Mouse (Mus musculus): ENCODE results near the gene Hist1h2af. TPM values are rescaled to one million over a fixed set of nuclear protein-coding genes. Genes with fewer than 3 reads are reported as not detected.
"Not testable (repeated sequence)": the region's sequence is repeated elsewhere in the genome, so short reads cannot be mapped to it uniquely, and the experiment has no call there.

Gene Hist1h2af
- polyA plus RNA-seq, 1 experiment from 2014 or later: 2.8 TPM

- Histone ChIP-seq H3K36me3 (no peaks in the 10 kb centered on the region), H3K4me2 (replicated peaks) (peak overlapping the region; percentile 82), H3K27ac (replicated peaks) (peak overlapping the region; percentile 99), H3K9me3 (no peaks in the 10 kb centered on the region), H3K4me3 (peak overlapping the region; percentile 58), H3K27me3 (no peaks in the 10 kb centered on the region), H3K9ac (replicated peaks) (peak overlapping the region; percentile 78), H3K4me1 (peaks cover 52% of the 10 kb centered on the region)
- 23% methylated on average over 2 of the region's 2 CpGs for WGBS
- no peak for ATAC-seq (replicated peaks)
Observed at GRCm38 (mm10) chr13:23529480-23530165, 4.1 kb upstream of the Hist1h2af start.

GRCm38 (mm10) chr13:23530181-23530900 lies 3.4 kb upstream of the Hist1h2af start:
- Histone ChIP-seq H3K4me3 (peak overlapping the region; percentile 58), H3K36me3 (no peaks in the 10 kb centered on the region), H3K9me3 (no peaks in the 10 kb centered on the region), H3K27me3 (no peaks in the 10 kb centered on the region), H3K4me2 (replicated peaks) (peak overlapping the region; percentile 82), H3K9ac (replicated peaks) (peak overlapping the region; percentile 78), H3K27ac (replicated peaks) (peak overlapping the region; percentile 99), H3K4me1 (peaks cover 52% of the 10 kb centered on the region)
- under 1% methylated on average over 20 of the region's 20 CpGs for WGBS
- ATAC-seq (replicated peaks): no peak

- Histone ChIP-seq H3K9ac (replicated peaks) (peak within 1 kb of the TSS; percentile 78), H3K27me3 (no peaks in the 10 kb centered on the region), H3K4me2 (replicated peaks) (peak within 1 kb of the TSS; percentile 82), H3K36me3 (no peaks in the 10 kb centered on the region), H3K27ac (replicated peaks) (peak within 1 kb of the TSS; percentile 99), H3K9me3 (no peaks in the 10 kb centered on the region), H3K4me3 (peak within 1 kb of the TSS; percentile 58), H3K4me1 (peaks cover 53% of the 10 kb centered on the region)
- peak; percentile 88 for ATAC-seq (replicated peaks)
- under 1% methylated on average over 61 of the region's 70 CpGs for WGBS
Observed at GRCm38 (mm10) chr13:23530901-23531875, 2.5 kb upstream of the Hist1h2af start, which contains the start of gene Hist1h4h. Gene Hist1h4h, plus strand, starts transcription at chr13:23531050.

GRCm38 (mm10) chr13:23532262-23533075 lies 1.2 kb upstream of the Hist1h2af start:
- peak overlapping the region; percentile 58 for H3K4me3 ChIP-seq
- H3K27ac ChIP-seq (replicated peaks): peak overlapping the region; percentile 99
- H3K27me3 ChIP-seq: no peaks in the 10 kb centered on the region
- peak overlapping the region; percentile 78 for H3K9ac ChIP-seq (replicated peaks)
- H3K9me3 ChIP-seq: no peaks in the 10 kb centered on the region
- H3K4me2 ChIP-seq (replicated peaks): peak overlapping the region; percentile 82
- H3K36me3 ChIP-seq: no peaks in the 10 kb centered on the region
- peaks cover 59% of the 10 kb centered on the region for H3K4me1 ChIP-seq
- ATAC-seq (replicated peaks): no peak
- WGBS: 14% methylated on average over 9 of the region's 9 CpGs

GRCm38 (mm10) chr13:23534368-23535131 lies 844 bp downstream of the Hist1h2af start:
- WGBS: under 1% methylated on average over 15 of the region's 15 CpGs
- H3K27ac ChIP-seq (replicated peaks): peak overlapping the region; percentile 99
- no peaks in the 10 kb centered on the region for H3K36me3 ChIP-seq
- no peak for ATAC-seq (replicated peaks)
- H3K4me1 ChIP-seq: peaks cover 52% of the 10 kb centered on the region
- H3K27me3 ChIP-seq: no peaks in the 10 kb centered on the region
- H3K9ac ChIP-seq (replicated peaks): peak overlapping the region; percentile 46
- no peaks in the 10 kb centered on the region for H3K9me3 ChIP-seq
- peak overlapping the region; percentile 82 for H3K4me2 ChIP-seq (replicated peaks)
- peak overlapping the region; percentile 58 for H3K4me3 ChIP-seq

GRCm38 (mm10) chr13:23535137-23536075 lies 1.7 kb downstream of the Hist1h2af start, which contains the start of gene Hist1h3g:
Gene Hist1h3g, plus strand, starts transcription at chr13:23535422.
- not testable (repeated sequence) for H3K27me3 ChIP-seq, H3K36me3 ChIP-seq, H3K9me3 ChIP-seq
- ATAC-seq (replicated peaks): peak; percentile 92
- peak within 1 kb of the TSS; percentile 82 for H3K4me2 ChIP-seq (replicated peaks)
- H3K4me3 ChIP-seq: peak within 1 kb of the TSS; percentile 58
- H3K27ac ChIP-seq (replicated peaks): peak within 1 kb of the TSS; percentile 99
- under 1% methylated on average over 49 of the region's 62 CpGs for WGBS
- H3K9ac ChIP-seq (replicated peaks): peak within 1 kb of the TSS; percentile 46
- peaks cover 47% of the 10 kb centered on the region for H3K4me1 ChIP-seq

GRCm38 (mm10) chr13:23536076-23536822 lies 2.5 kb downstream of the Hist1h2af start:
- peaks cover 47% of the 10 kb centered on the region for H3K4me1 ChIP-seq
- ATAC-seq (replicated peaks): no peak
- no peaks in the 10 kb centered on the region for H3K9me3 ChIP-seq
- H3K9ac ChIP-seq (replicated peaks): peak overlapping the region; percentile 32
- H3K4me2 ChIP-seq (replicated peaks): peak overlapping the region; percentile 82
- no peaks in the 10 kb centered on the region for H3K36me3 ChIP-seq
- H3K4me3 ChIP-seq: peak overlapping the region; percentile 58
- H3K27ac ChIP-seq (replicated peaks): 0 out of 2 replicates have a peak overlapping the region, but pooled peaks have one; percentile 14
- H3K27me3 ChIP-seq: no peaks in the 10 kb centered on the region
- WGBS: 13% methylated on average over 7 of the region's 7 CpGs

- H3K9me3 ChIP-seq: no peaks in the 10 kb centered on the region
- no peaks in the 10 kb centered on the region for H3K36me3 ChIP-seq
- H3K9ac ChIP-seq (replicated peaks): no peak overlapping the region
- ATAC-seq (replicated peaks): no peak
- H3K4me2 ChIP-seq (replicated peaks): peak overlapping the region; percentile 82
- H3K4me3 ChIP-seq: no peak overlapping the region
- H3K4me1 ChIP-seq: peaks cover 43% of the 10 kb centered on the region
- WGBS: 82% methylated on average over 3 of the region's 3 CpGs
- H3K27me3 ChIP-seq: no peaks in the 10 kb centered on the region
- H3K27ac ChIP-seq (replicated peaks): no peak overlapping the region
Observed at GRCm38 (mm10) chr13:23537006-23537710, 3.5 kb downstream of the Hist1h2af start.

GRCm38 (mm10) chr13:23538249-23538648 lies 4.5 kb downstream of the Hist1h2af start:
- whole genome bisulfite sequencing: 78% methylated on average over 5 of the region's 5 CpGs

More at GRCm38 (mm10) chr13:23538249-23538648, 4.5 kb downstream of the Hist1h2af start:
- Histone ChIP-seq H3K4me3 (no peak overlapping the region), H3K9me3 (no peaks in the 10 kb centered on the region), H3K4me1 (peaks cover 37% of the 10 kb centered on the region), H3K27me3 (no peaks in the 10 kb centered on the region), H3K36me3 (no peaks in the 10 kb centered on the region), H3K27ac (replicated peaks) (no peak overlapping the region), H3K9ac (replicated peaks) (no peak overlapping the region), H3K4me2 (replicated peaks) (no peak overlapping the region)
- ATAC-seq (replicated peaks): no peak
